8 mouse cellular contexts compared by ENCODE assay signal in genomic region chr4:123687025-123687781, GRCm38 (mm10). TPM values are rescaled to one million over a fixed set of nuclear protein-coding genes. Genes with fewer than 3 reads are reported as not detected.
DNase-seq lines count a peak whose midpoint lies in the region; ATAC-seq and TF ChIP-seq lines count a peak whose summit lies in the region.

No protein-coding gene starts in this region.

- no peaks in the 10 kb centered on the region for H3K36me3 ChIP-seq in heart, adult 2 months (ENCODE audit: control insufficient read depth, insufficient read depth, low read length)
- peaks cover 14% of the 10 kb centered on the region for H3K36me3 ChIP-seq in neural tube, embryonic 14.5 days (ENCODE audit: control insufficient read depth, insufficient read depth, low read length)

- TF ChIP-seq CTCF in heart, adult 2 months (IDR thresholded peaks at IDR 0.05): no peak
- TF ChIP-seq CTCF in lung, adult 2 months (IDR thresholded peaks at IDR 0.05; ENCODE audit: insufficient read depth, low read length): no peak

- TF ChIP-seq POLR2A in heart, adult 2 months (IDR thresholded peaks at IDR 0.05; ENCODE audit: insufficient read depth, low read depth, low read length): no peak
- TF ChIP-seq POLR2A in lung, adult 2 months (IDR thresholded peaks at IDR 0.05; ENCODE audit: borderline replicate concordance, extremely low read depth, low read depth, low read length): no peak

- intact Hi-C loops in heart, adult 2 months (cut with DNase I): no loop called here

- no peaks in the 10 kb centered on the region for H3K9me3 ChIP-seq in neural tube, embryonic 14.5 days (ENCODE audit: control insufficient read depth, low read length)

- H3K27me3 ChIP-seq in heart, adult 2 months (ENCODE audit: control insufficient read depth, insufficient read depth, low read length): 0 out of 2 replicates have a peak, but pooled peaks cover 2% of the 10 kb centered on the region
- H3K27me3 ChIP-seq in neural tube, embryonic 14.5 days (ENCODE audit: control insufficient read depth, insufficient read depth, low read length): no peaks in the 10 kb centered on the region

- H3K9ac ChIP-seq in heart, adult 2 months (ENCODE audit: low read depth, low read length): peak overlapping the region; percentile 60
- peak overlapping the region; percentile 97 for H3K9ac ChIP-seq in neural tube, embryonic 14.5 days (replicated peaks; ENCODE audit: low read depth, low read length)

- H3K79me2 ChIP-seq in heart, adult 2 months (replicated peaks; ENCODE audit: control insufficient read depth, insufficient read depth, low read length): no peaks in the 10 kb centered on the region

- under 1% methylated on average over 51 of the region's 89 CpGs for WGBS in heart, adult 2 months
- 2% methylated on average over 71 of the region's 89 CpGs for WGBS in lung, adult 2 months
- 0% methylated on average over 31 of the region's 89 CpGs for WGBS in neural tube, embryonic 14.5 days

- peak overlapping the region; percentile 92 for H3K4me2 ChIP-seq in neural tube, embryonic 14.5 days (ENCODE audit: low read depth, low read length)

- ATAC-seq in common myeloid progenitor, adult 5-6 weeks (replicated peaks; ENCODE audit: low read depth, poor library complexity, severe bottlenecking): peak; percentile 27
- peak; percentile 57 for ATAC-seq in neural tube, embryonic 14.5 days (ENCODE audit: low read depth)

- TF ChIP-seq EP300 in heart, adult 2 months (IDR thresholded peaks at IDR 0.05; ENCODE audit: insufficient read depth, low read depth, low read length): no peak

- peak overlapping the region; percentile 66 for H3K4me3 ChIP-seq in heart, adult 2 months
- peak overlapping the region; percentile 67 for H3K4me3 ChIP-seq in lung, adult 2 months (replicated peaks; ENCODE audit: extremely low read depth, low read depth, low read length)
- peak overlapping the region; percentile 95 for H3K4me3 ChIP-seq in neural tube, embryonic 14.5 days (ENCODE audit: low read depth, low read length)

- peak; percentile 14 for DNase-seq in urinary bladder, postnatal 14 days (ENCODE audit: low spot score)
- DNase-seq in urinary bladder, postnatal 10 days (ENCODE audit: low spot score): no peak
- peak; percentile 73 to 74 for DNase-seq in heart, adult 2 months
- DNase-seq in kidney, adult 18-20 months: peak; percentile 70
- DNase-seq in lung, adult 2 months: peak; percentile 38
- no peak for DNase-seq in adipocyte (ENCODE audit: low spot score)

- no peaks in the 10 kb centered on the region; the same call in 1 of the 2 replicates for H3K4me1 ChIP-seq in heart, adult 2 months (ENCODE audit: control insufficient read depth, insufficient read depth, low read length)
- peaks cover 3% of the 10 kb centered on the region; the same call in 1 of the 2 replicates for H3K4me1 ChIP-seq in lung, adult 2 months (ENCODE audit: control insufficient read depth, insufficient read depth, low read length)
- peaks cover 24% of the 10 kb centered on the region for H3K4me1 ChIP-seq in neural tube, embryonic 14.5 days (ENCODE audit: control insufficient read depth, insufficient read depth, low read length)

- peak overlapping the region; percentile 55 for H3K27ac ChIP-seq in heart, adult 2 months
- H3K27ac ChIP-seq in neural tube, embryonic 14.5 days (ENCODE audit: low read depth, low read length): peak overlapping the region; percentile 94

RNA-seq across cellular contexts. Expression of gene Macf1, which starts 3.0 kb away (rescaled TPM):
- 225 and 245 TPM in 2 replicates for total RNA-seq in common myeloid progenitor, adult 5-6 weeks (2017)
- 100 to 1,000 TPM; 222 to 223 TPM for total RNA-seq in heart, adult 2 months (2021)
- polyA plus RNA-seq in heart, adult 2 months (2012; rRNA removed): 71.4 and 102 TPM in 2 replicates
- 216 and 249 TPM in 2 replicates for polyA plus RNA-seq in lung, adult 2 months (2012; rRNA removed)
- polyA plus RNA-seq in neural tube, embryonic 14.5 days (2014; fragmentation: Nextera tagmentation; extraction: Ambion mirVana): 111 and 144 TPM in 2 replicates

RNA-seq across cellular contexts. Expression of gene Ndufs5, which starts 30.8 kb away (rescaled TPM):
- total RNA-seq in common myeloid progenitor, adult 5-6 weeks (2017): 103 and 129 TPM in 2 replicates
- 100 to 1,000 TPM; 410 to 474 TPM for total RNA-seq in heart, adult 2 months (2021)
- polyA plus RNA-seq in heart, adult 2 months (2012; rRNA removed): 197 and 331 TPM in 2 replicates
- 24.3 and 54.2 TPM in 2 replicates for polyA plus RNA-seq in lung, adult 2 months (2012; rRNA removed)
- polyA plus RNA-seq in neural tube, embryonic 14.5 days (2014; fragmentation: Nextera tagmentation; extraction: Ambion mirVana): 485 and 586 TPM in 2 replicates

Comparison
In these comparisons a context has a peak if more than half of its experiments do, and no peak if none do; other contexts are left out.
1. DNase-seq: peak in urinary bladder, postnatal 14 days (single experiment), heart, adult 2 months (2 of 2), kidney, adult 18-20 months (single experiment) and lung, adult 2 months (single experiment); none in urinary bladder, postnatal 10 days (single experiment) and adipocyte (single experiment).
2. Peak in every context shown above with its lines, with median percentiles within 50 percentile points of each other: H3K4me3 ChIP-seq.